ENCODE assay signal across 23 mouse cellular contexts in the genomic region with DNA sequence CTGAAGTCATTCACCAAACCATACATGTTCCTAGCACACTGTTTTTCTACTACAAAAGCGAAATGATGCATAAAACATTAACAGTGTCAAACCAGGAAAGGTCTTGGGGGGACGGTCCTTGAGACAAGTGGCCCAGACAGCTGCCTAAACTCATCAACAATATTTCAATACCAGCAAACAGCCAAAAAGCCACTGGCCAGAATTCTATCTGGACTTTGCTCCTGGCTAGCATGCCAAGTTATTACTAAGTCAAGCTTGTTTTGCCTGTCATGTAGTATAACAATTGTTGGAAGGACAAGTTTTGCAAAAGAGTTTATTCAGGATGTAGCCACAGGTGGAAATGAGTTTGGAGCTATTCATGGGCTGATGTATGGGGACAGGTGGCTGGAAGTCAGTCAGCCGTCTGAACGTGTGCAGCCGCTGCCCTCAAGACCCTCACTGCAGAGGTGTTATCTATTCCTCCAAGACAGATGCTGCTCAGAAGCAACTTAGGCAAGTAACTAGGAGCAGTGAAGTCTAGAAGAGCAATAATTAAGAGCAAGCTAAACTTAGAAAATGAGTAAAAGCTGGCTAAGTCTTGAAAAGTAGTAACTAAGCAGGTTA. TPM values are rescaled to one million over a fixed set of nuclear protein-coding genes. Genes with fewer than 3 reads are reported as not detected.
DNase-seq lines count a peak whose midpoint lies in the region; ATAC-seq lines count a peak whose summit lies in the region.
"Had no signal": no experiment of that assay in that cellular context is flagged by ENCODE, and none has a peak within 500 bp of the region (broad histone marks: within the 10 kb centered on the region; RNA-seq: fewer than 3 reads in every experiment).

No protein-coding gene starts in this region.

- no peak overlapping the region for H3K27ac ChIP-seq in heart, embryonic 10.5 days
- H3K27ac ChIP-seq in kidney, embryonic 14.5 days (ENCODE audit: low read depth, low read length): no peak overlapping the region
- no peak overlapping the region for H3K27ac ChIP-seq in hindbrain, embryonic 11.5 days (ENCODE audit: low read depth, low read length)
- H3K27ac ChIP-seq: embryonic facial prominence, embryonic 15.5 days; hindbrain, embryonic 13.5 days; liver, embryonic 13.5 days; lung, embryonic 15.5 days; midbrain, embryonic 15.5 days had no signal

- H3K4me1 ChIP-seq in heart, embryonic 10.5 days: peaks cover 27% of the 10 kb centered on the region
- peaks cover 4% of the 10 kb centered on the region; the same call in 1 of the 2 replicates for H3K4me1 ChIP-seq in kidney, embryonic 14.5 days (ENCODE audit: control insufficient read depth, insufficient read depth, low read length)
- no peaks in the 10 kb centered on the region for H3K4me1 ChIP-seq in hindbrain, embryonic 11.5 days (replicated peaks; ENCODE audit: control insufficient read depth, insufficient read depth, low read length)
- H3K4me1 ChIP-seq: liver, embryonic 13.5 days; megakaryocyte, embryonic 14.5 days; midbrain, embryonic 15.5 days had no signal

- no peaks in the 10 kb centered on the region for H3K9me3 ChIP-seq in heart, embryonic 10.5 days
- H3K9me3 ChIP-seq in kidney, embryonic 14.5 days (ENCODE audit: control insufficient read depth, low read length): no peaks in the 10 kb centered on the region
- H3K9me3 ChIP-seq in hindbrain, embryonic 11.5 days (ENCODE audit: control insufficient read depth, low read length): no peaks in the 10 kb centered on the region
- H3K9me3 ChIP-seq: embryonic facial prominence, embryonic 15.5 days; G1E; hindbrain, embryonic 13.5 days; liver, embryonic 13.5 days; lung, embryonic 15.5 days; megakaryocyte, embryonic 14.5 days; midbrain, embryonic 15.5 days had no signal

- ATAC-seq in kidney, embryonic 14.5 days (ENCODE audit: low FRiP score, low TSS enrichment): no peak
- ATAC-seq in hindbrain, embryonic 11.5 days (ENCODE audit: low FRiP score): no peak
- ATAC-seq: activated CD4-positive, CD25-positive, alpha-beta regulatory T cell, adult 4 months; forebrain, embryonic 16.5 days; midbrain, embryonic 15.5 days had no signal

- H3K4me3 ChIP-seq in heart, embryonic 10.5 days: no peak overlapping the region
- no peak overlapping the region for H3K4me3 ChIP-seq in kidney, embryonic 14.5 days (ENCODE audit: low read length)
- H3K4me3 ChIP-seq in hindbrain, embryonic 11.5 days (ENCODE audit: low read depth, low read length): no peak overlapping the region
- H3K4me3 ChIP-seq: embryonic facial prominence, embryonic 15.5 days; hindbrain, embryonic 13.5 days; liver, embryonic 13.5 days; lung, embryonic 15.5 days; megakaryocyte, embryonic 14.5 days; midbrain, embryonic 15.5 days had no signal

- no peaks in the 10 kb centered on the region for H3K36me3 ChIP-seq in heart, embryonic 10.5 days
- no peaks in the 10 kb centered on the region for H3K36me3 ChIP-seq in kidney, embryonic 14.5 days (ENCODE audit: control insufficient read depth, insufficient read depth, low read length)
- no peaks in the 10 kb centered on the region for H3K36me3 ChIP-seq in hindbrain, embryonic 11.5 days (ENCODE audit: control insufficient read depth, insufficient read depth, low read length)
- H3K36me3 ChIP-seq: embryonic facial prominence, embryonic 15.5 days; G1E; hindbrain, embryonic 13.5 days; liver, embryonic 13.5 days; midbrain, embryonic 15.5 days had no signal

- DNase-seq in heart, adult 11 months: peak; percentile 95
- DNase-seq in heart, embryonic 10.5 days (ENCODE audit: low spot score): no peak
- peak; percentile 27 to 50 for DNase-seq in kidney, postnatal 36 days
- peak; percentile 57 for DNase-seq in gastrocnemius, postnatal 25 days
- DNase-seq in heart, postnatal 4 days: peak; percentile 41
- DNase-seq in thymus, postnatal 14 days: no peak
- DNase-seq in hindbrain, embryonic 11.5 days (ENCODE audit: low spot score): no peak
- DNase-seq: adrenal gland, postnatal 36 days; cerebellum, adult 18-20 months; cerebellum, postnatal 36 days; liver, embryonic 13.5 days; right cerebral cortex, postnatal 14 days; thymus, adult 2 months had no signal

- H3K4me2 ChIP-seq in kidney, embryonic 14.5 days (replicated peaks; ENCODE audit: low read depth, low read length): no peak overlapping the region
- H3K4me2 ChIP-seq in hindbrain, embryonic 11.5 days (replicated peaks; ENCODE audit: low read depth, low read length): no peak overlapping the region
- H3K4me2 ChIP-seq: embryonic facial prominence, embryonic 15.5 days; hindbrain, embryonic 13.5 days; liver, embryonic 13.5 days; lung, embryonic 15.5 days; midbrain, embryonic 15.5 days had no signal

- WGBS in heart, embryonic 10.5 days: 75% methylated on average over 5 of the region's 5 CpGs
- WGBS in kidney, embryonic 14.5 days: 70% methylated on average over 5 of the region's 5 CpGs
- 88% methylated on average over 5 of the region's 5 CpGs for WGBS in hindbrain, embryonic 11.5 days

- no peaks in the 10 kb centered on the region for H3K27me3 ChIP-seq in heart, embryonic 10.5 days (ENCODE audit: insufficient read depth, poor library complexity, severe bottlenecking)
- H3K27me3 ChIP-seq in kidney, embryonic 14.5 days (ENCODE audit: control insufficient read depth, insufficient read depth, low read length): no peaks in the 10 kb centered on the region
- no peaks in the 10 kb centered on the region for H3K27me3 ChIP-seq in hindbrain, embryonic 11.5 days (ENCODE audit: control insufficient read depth, insufficient read depth, low read length)
- H3K27me3 ChIP-seq: embryonic facial prominence, embryonic 15.5 days; hindbrain, embryonic 13.5 days; liver, embryonic 13.5 days; lung, embryonic 15.5 days; midbrain, embryonic 15.5 days had no signal

- no peak overlapping the region for H3K9ac ChIP-seq in kidney, embryonic 14.5 days (ENCODE audit: low read depth, low read length)
- no peak overlapping the region for H3K9ac ChIP-seq in hindbrain, embryonic 11.5 days (ENCODE audit: low read depth, low read length)
- H3K9ac ChIP-seq: embryonic facial prominence, embryonic 15.5 days; hindbrain, embryonic 13.5 days; liver, embryonic 13.5 days; lung, embryonic 15.5 days; midbrain, embryonic 15.5 days had no signal

RNA-seq across cellular contexts. Expression of a gene that starts 29.1 kb away (rescaled TPM):
- polyA plus RNA-seq in heart, embryonic 10.5 days (2016; fragmentation: Nextera tagmentation; extraction: Ambion mirVana): 4.9 and 5.6 TPM in 2 replicates
- polyA plus RNA-seq in kidney, embryonic 14.5 days (2014; fragmentation: Nextera tagmentation; extraction: Ambion mirVana): 24.5 and 44.2 TPM in 2 replicates
- total RNA-seq in gastrocnemius, postnatal 25 days (2021): 1 to 10 TPM; 5.0 to 6.1 TPM
- 10 to 100 TPM; 14.6 to 20.4 TPM for total RNA-seq in heart, postnatal 4 days (2021)
- polyA plus RNA-seq in hindbrain, embryonic 11.5 days (2014; fragmentation: Nextera tagmentation; extraction: Ambion mirVana): 0.77 and 1.0 TPM in 2 replicates
- total RNA-seq: neutrophil, adult 5-6 weeks had no signal
- polyA plus RNA-seq: G1E had no signal

Comparison
In these comparisons a context has a peak if more than half of its experiments do, and no peak if none do; other contexts are left out.
1. DNase-seq: peak in heart, adult 11 months (single experiment), kidney, postnatal 36 days (2 of 2), gastrocnemius, postnatal 25 days (single experiment) and heart, postnatal 4 days (single experiment); none in heart, embryonic 10.5 days (single experiment), thymus, postnatal 14 days (single experiment) and hindbrain, embryonic 11.5 days (single experiment).